Mouse (Mus musculus): ENCODE data around the gene Lrba.

DNA sequence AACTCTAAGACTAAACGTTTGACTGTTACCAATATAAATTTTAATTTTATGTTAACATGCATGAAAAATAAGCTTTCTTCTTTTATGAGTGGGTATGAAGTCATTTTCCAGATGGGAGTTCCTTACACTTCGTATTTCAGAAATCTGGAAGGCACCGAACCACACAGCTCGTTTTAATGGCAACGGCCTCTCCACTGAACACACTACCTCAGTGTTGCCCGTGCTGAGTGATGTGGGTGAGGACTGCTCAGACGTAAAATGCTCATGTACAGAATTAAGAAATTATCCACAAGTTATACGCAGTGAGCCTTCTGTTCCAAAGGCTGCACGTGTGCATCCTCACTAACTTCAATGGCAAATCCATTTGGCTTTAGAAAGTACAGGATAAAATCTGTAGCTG, 582.4 kb downstream of the Lrba start:
- no peak for TF ChIP-seq CTCF (IDR thresholded peaks at IDR 0.05; ENCODE audit: low read depth)
- TF ChIP-seq EP300 (optimal IDR thresholded peaks at IDR 0.05), result no peak
